Mouse (Mus musculus): ENCODE results near the gene Gpr22.

The Gpr22 gene

GRCm38 (mm10) chr12:31713600-31713999 lies at the start of gene Gpr22:
TSS of gene Gpr22 (minus strand) at chr12:31713947.
- DNase-seq, result no peak

- DNase-seq, result no peak
Observed at GRCm38 (mm10) chr12:31755885-31756755, 42.4 kb upstream of the Gpr22 start.

- no peak for DNase-seq
Observed at GRCm38 (mm10) chr12:31754465-31754864, 40.7 kb upstream of the Gpr22 start.

GRCm38 (mm10) chr12:31749846-31750245 lies 36.1 kb upstream of the Gpr22 start:
- no peak for DNase-seq

- no peak for DNase-seq
Observed at GRCm38 (mm10) chr12:31747301-31747700, 33.6 kb upstream of the Gpr22 start.

GRCm38 (mm10) chr12:31734616-31735015 lies 20.9 kb upstream of the Gpr22 start:
- no peak for DNase-seq

GRCm38 (mm10) chr12:31730126-31730525 lies 16.4 kb upstream of the Gpr22 start:
- no peak for DNase-seq

GRCm38 (mm10) chr12:31726707-31727106 lies 13.0 kb upstream of the Gpr22 start:
- DNase-seq, result peak; percentile 18

GRCm38 (mm10) chr12:31725511-31726275 lies 11.9 kb upstream of the Gpr22 start:
- DNase-seq, result no peak

- no peak for DNase-seq
Observed at GRCm38 (mm10) chr12:31724576-31724975, 10.8 kb upstream of the Gpr22 start.

- no peak for DNase-seq
Observed at GRCm38 (mm10) chr12:31719586-31720275, 6.0 kb upstream of the Gpr22 start.

GRCm38 (mm10) chr12:31714070-31714469 lies 323 bp upstream of the Gpr22 start:
- DNase-seq, result no peak

GRCm38 (mm10) chr12:31712727-31713126 lies 1.0 kb downstream of the Gpr22 start:
- DNase-seq, result no peak

- no peak for DNase-seq
Observed at GRCm38 (mm10) chr12:31712233-31712632, 1.5 kb downstream of the Gpr22 start.

- no peak for DNase-seq
Observed at GRCm38 (mm10) chr12:31709665-31710064, 4.1 kb downstream of the Gpr22 start.

- DNase-seq, result no peak
Observed at GRCm38 (mm10) chr12:31707531-31707930, 6.2 kb downstream of the Gpr22 start.

GRCm38 (mm10) chr12:31706168-31706567 lies 7.6 kb downstream of the Gpr22 start:
- no peak for DNase-seq

- DNase-seq, result no peak
Observed at GRCm38 (mm10) chr12:31703904-31704303, 9.8 kb downstream of the Gpr22 start.

- DNase-seq, result no peak
Observed at GRCm38 (mm10) chr12:31701411-31701810, 12.3 kb downstream of the Gpr22 start.

- DNase-seq, result no peak
Observed at GRCm38 (mm10) chr12:31700623-31701347, 13.0 kb downstream of the Gpr22 start.

- no peak for DNase-seq
Observed at GRCm38 (mm10) chr12:31693278-31693677, 20.5 kb downstream of the Gpr22 start.

GRCm38 (mm10) chr12:31686679-31687078 lies 27.1 kb downstream of the Gpr22 start:
- no peak for DNase-seq

GRCm38 (mm10) chr12:31667187-31667586 lies 46.6 kb downstream of the Gpr22 start:
- no peak for DNase-seq
